ENCODE assay signal across 8 mouse cellular contexts in genomic region chr2:33846635-33847034, GRCm38 (mm10). TPM values are rescaled to one million over a fixed set of nuclear protein-coding genes. Genes with fewer than 3 reads are reported as not detected.
DNase-seq lines count a peak whose midpoint lies in the region; ATAC-seq and TF ChIP-seq lines count a peak whose summit lies in the region.
"Had no signal": no experiment of that assay in that cellular context is flagged by ENCODE, and none has a peak within 500 bp of the region (broad histone marks: within the 10 kb centered on the region; RNA-seq: fewer than 3 reads in every experiment).

No protein-coding gene starts in this region.

- no peak for DNase-seq in midbrain, embryonic 10.5 days (ENCODE audit: low spot score)
- DNase-seq in midbrain, embryonic 11.5 days (ENCODE audit: low spot score, missing footprints), result no peak
- DNase-seq in limb, embryonic 14.5 days (ENCODE audit: low spot score), result no peak
- peak; percentile 41 for DNase-seq in thymus, postnatal 25 days
- DNase-seq: heart, adult 2 months had no signal

- no peaks in the 10 kb centered on the region for H3K9me3 ChIP-seq in midbrain, embryonic 10.5 days (replicated peaks)
- no peaks in the 10 kb centered on the region for H3K9me3 ChIP-seq in midbrain, embryonic 11.5 days (ENCODE audit: control insufficient read depth, low read length)
- no peaks in the 10 kb centered on the region for H3K9me3 ChIP-seq in forebrain, embryonic 16.5 days (ENCODE audit: control insufficient read depth, low read length)
- H3K9me3 ChIP-seq in limb, embryonic 14.5 days (ENCODE audit: control insufficient read depth, low read length), result no peaks in the 10 kb centered on the region
- H3K9me3 ChIP-seq in intestine, embryonic 16.5 days (ENCODE audit: control insufficient read depth, low read length), result no peaks in the 10 kb centered on the region

- ATAC-seq in midbrain, embryonic 11.5 days (ENCODE audit: low FRiP score), result no peak
- no peak for ATAC-seq in forebrain, embryonic 16.5 days
- no peak for ATAC-seq in limb, embryonic 14.5 days (ENCODE audit: low FRiP score, low read depth)
- ATAC-seq in intestine, embryonic 16.5 days, result no peak
- no peak for ATAC-seq in megakaryocyte progenitor cell, adult 5-6 weeks (replicated peaks; ENCODE audit: poor library complexity)

- peaks cover 31% of the 10 kb centered on the region for H3K36me3 ChIP-seq in midbrain, embryonic 10.5 days
- no peaks in the 10 kb centered on the region for H3K36me3 ChIP-seq in midbrain, embryonic 11.5 days (ENCODE audit: control insufficient read depth, insufficient read depth, low read length)
- H3K36me3 ChIP-seq in forebrain, embryonic 16.5 days (ENCODE audit: control insufficient read depth, insufficient read depth), result no peaks in the 10 kb centered on the region
- no peaks in the 10 kb centered on the region for H3K36me3 ChIP-seq in limb, embryonic 14.5 days (ENCODE audit: control insufficient read depth, insufficient read depth, low read length)
- H3K36me3 ChIP-seq in intestine, embryonic 16.5 days (ENCODE audit: control insufficient read depth, insufficient read depth, low read length), result no peaks in the 10 kb centered on the region

- H3K4me2 ChIP-seq in midbrain, embryonic 11.5 days, result no peak overlapping the region
- no peak overlapping the region for H3K4me2 ChIP-seq in forebrain, embryonic 16.5 days (ENCODE audit: low read length)
- no peak overlapping the region for H3K4me2 ChIP-seq in limb, embryonic 14.5 days (replicated peaks; ENCODE audit: low read depth, low read length, severe bottlenecking)
- H3K4me2 ChIP-seq in intestine, embryonic 16.5 days (ENCODE audit: low read depth, low read length), result no peak overlapping the region

- H3K27ac ChIP-seq in midbrain, embryonic 10.5 days (replicated peaks), result peak overlapping the region; percentile 57
- H3K27ac ChIP-seq in midbrain, embryonic 11.5 days (ENCODE audit: low read depth, low read length), result no peak overlapping the region
- peak overlapping the region; percentile 41 for H3K27ac ChIP-seq in forebrain, embryonic 16.5 days (ENCODE audit: low read length)
- peak overlapping the region; percentile 7; the same call in 1 of the 2 replicates for H3K27ac ChIP-seq in limb, embryonic 14.5 days (replicated peaks; ENCODE audit: low read depth, low read length)
- H3K27ac ChIP-seq in intestine, embryonic 16.5 days (ENCODE audit: low read length), result no peak overlapping the region
- H3K27ac ChIP-seq: heart, adult 2 months had no signal

- no peak overlapping the region for H3K4me3 ChIP-seq in midbrain, embryonic 10.5 days
- no peak overlapping the region for H3K4me3 ChIP-seq in midbrain, embryonic 11.5 days (ENCODE audit: low read depth, low read length)
- no peak overlapping the region for H3K4me3 ChIP-seq in forebrain, embryonic 16.5 days (replicated peaks; ENCODE audit: low read length)
- no peak overlapping the region for H3K4me3 ChIP-seq in limb, embryonic 14.5 days (replicated peaks; ENCODE audit: low read length)
- no peak overlapping the region for H3K4me3 ChIP-seq in intestine, embryonic 16.5 days (ENCODE audit: low read length)
- H3K4me3 ChIP-seq: heart, adult 2 months had no signal

- peaks cover 20% of the 10 kb centered on the region for H3K4me1 ChIP-seq in midbrain, embryonic 10.5 days
- H3K4me1 ChIP-seq in midbrain, embryonic 11.5 days (ENCODE audit: control insufficient read depth, insufficient read depth, low read length), result no peaks in the 10 kb centered on the region
- H3K4me1 ChIP-seq in forebrain, embryonic 16.5 days (replicated peaks; ENCODE audit: control insufficient read depth, insufficient read depth, low read length), result peaks cover 18% of the 10 kb centered on the region
- peaks cover 21% of the 10 kb centered on the region for H3K4me1 ChIP-seq in limb, embryonic 14.5 days (ENCODE audit: control insufficient read depth, insufficient read depth, low read length)
- peaks cover 9% of the 10 kb centered on the region; the same call in 1 of the 2 replicates for H3K4me1 ChIP-seq in intestine, embryonic 16.5 days (ENCODE audit: control insufficient read depth, insufficient read depth, low read length)

- no peak for TF ChIP-seq POLR2A in limb, embryonic 14.5 days (IDR thresholded peaks at IDR 0.05; ENCODE audit: borderline replicate concordance, extremely low read depth, insufficient read depth, insufficient read length)

- no peaks in the 10 kb centered on the region for H3K27me3 ChIP-seq in midbrain, embryonic 10.5 days (ENCODE audit: low read depth, poor library complexity, severe bottlenecking)
- H3K27me3 ChIP-seq in midbrain, embryonic 11.5 days (ENCODE audit: control insufficient read depth, insufficient read depth, low read length), result no peaks in the 10 kb centered on the region
- H3K27me3 ChIP-seq in forebrain, embryonic 16.5 days (replicated peaks; ENCODE audit: control insufficient read depth, insufficient read depth, low read length), result no peaks in the 10 kb centered on the region
- no peaks in the 10 kb centered on the region for H3K27me3 ChIP-seq in limb, embryonic 14.5 days (ENCODE audit: control insufficient read depth, insufficient read depth, low read length)
- no peaks in the 10 kb centered on the region for H3K27me3 ChIP-seq in intestine, embryonic 16.5 days (replicated peaks; ENCODE audit: control insufficient read depth, insufficient read depth, low read length)

- no peak overlapping the region for H3K9ac ChIP-seq in midbrain, embryonic 11.5 days (ENCODE audit: low read length)
- no peak overlapping the region for H3K9ac ChIP-seq in forebrain, embryonic 16.5 days (replicated peaks; ENCODE audit: low read depth, low read length)
- H3K9ac ChIP-seq in limb, embryonic 14.5 days (ENCODE audit: low read depth, low read length, severe bottlenecking), result no peak overlapping the region
- no peak overlapping the region for H3K9ac ChIP-seq in intestine, embryonic 16.5 days (ENCODE audit: low read depth, low read length)

- WGBS in midbrain, embryonic 10.5 days, result 69% methylated on average over 4 of the region's 4 CpGs
- WGBS in midbrain, embryonic 11.5 days, result 64% methylated on average over 4 of the region's 4 CpGs
- WGBS in forebrain, embryonic 16.5 days, result 53% methylated on average over 4 of the region's 4 CpGs
- 10% methylated on average over 4 of the region's 4 CpGs for WGBS in limb, embryonic 14.5 days
- WGBS in intestine, embryonic 16.5 days, result 30% methylated on average over 4 of the region's 4 CpGs

RNA-seq across cellular contexts. Expression of gene Mvb12b, which starts 41.1 kb away (rescaled TPM):
- 19.0 and 23.5 TPM in 2 replicates for polyA plus RNA-seq in midbrain, embryonic 10.5 days (2016; fragmentation: Nextera tagmentation; extraction: Ambion mirVana)
- polyA plus RNA-seq in midbrain, embryonic 11.5 days (2014; fragmentation: Nextera tagmentation; extraction: Ambion mirVana), result 36.6 and 38.1 TPM in 2 replicates
- 78.1 and 84.2 TPM in 2 replicates for polyA plus RNA-seq in forebrain, embryonic 16.5 days (2015; fragmentation: Nextera tagmentation; extraction: Ambion mirVana)
- 26.6 and 35.2 TPM in 2 replicates for polyA plus RNA-seq in limb, embryonic 14.5 days (2012; rRNA removed)
- 17.5 and 18.6 TPM in 2 replicates for polyA plus RNA-seq in limb, embryonic 14.5 days (2014; fragmentation: Nextera tagmentation; extraction: Ambion mirVana)
- 7.9 and 8.5 TPM in 2 replicates for polyA plus RNA-seq in intestine, embryonic 16.5 days (2015; fragmentation: Nextera tagmentation; extraction: Ambion mirVana)
- total RNA-seq in megakaryocyte progenitor cell, adult 5-6 weeks (2015), result 30.0 and 37.1 TPM in 2 replicates
- total RNA-seq in megakaryocyte progenitor cell, adult 5-6 weeks (2017), result 12.9 and 14.8 TPM in 2 replicates

Comparison
In these comparisons a context has a peak if more than half of its experiments do, and no peak if none do; other contexts are left out.
1. H3K27ac ChIP-seq: peak in midbrain, embryonic 10.5 days (single experiment), forebrain, embryonic 16.5 days (single experiment) and limb, embryonic 14.5 days (single experiment); none in midbrain, embryonic 11.5 days (single experiment) and intestine, embryonic 16.5 days (single experiment).